Mouse (Mus musculus): ENCODE measurements around the gene Slc35b4.

GRCm38 (mm10) chr6:34110571-34110970 is 66.3 kb downstream of the Slc35b4 start:
- no peak for TF ChIP-seq POLR2A (IDR thresholded peaks at IDR 0.05; ENCODE audit: control insufficient read depth, extremely low read depth, insufficient read depth, low read length, poor library complexity)
- no peak for TF ChIP-seq CTCF (IDR thresholded peaks at IDR 0.05; ENCODE audit: borderline replicate concordance, control insufficient read depth, extremely low read depth, insufficient read depth, low read length, poor library complexity)
